Mouse (Mus musculus) hindbrain, postnatal 0 days (tissue): ENCODE data around the gene Maml3. TPM values are rescaled to one million over a fixed set of nuclear protein-coding genes. Genes with fewer than 3 reads are reported as not detected.

Experiments used
- ATAC-seq: fragments of 200-750 bp; cut with Nextera tagmentation; 2 replicates; pipeline ENCODE4 v1.8.0; 2017; ENCODE audit warnings: mild to moderate bottlenecking, moderate TSS enrichment, moderate library complexity
- DNase-seq: peaks from one replicate; pipeline ENCODE4 v3.0.0-alpha.2; 2015; ENCODE audit warnings: low spot score
- H3K27ac ChIP-seq: fragments of 300-500 bp; sonication (generic); 2 replicates; pipeline ENCODE4 v1.5.1; 2014; ENCODE audit warnings: mild to moderate bottlenecking
- H3K27me3 ChIP-seq: fragments of 300-500 bp; sonication (generic); 2 replicates; pipeline ENCODE4 v1.6.1; 2014; ENCODE audit warnings: low read length, mixed read lengths; ENCODE audit not compliant: insufficient read depth
- H3K36me3 ChIP-seq: fragments of 300-500 bp; sonication (generic); 2 replicates; pipeline ENCODE4 v1.6.1; 2014; ENCODE audit warnings: low read length, mixed read lengths; ENCODE audit not compliant: insufficient read depth
- H3K4me1 ChIP-seq: fragments of 300-500 bp; sonication (generic); 2 replicates; pipeline ENCODE4 v1.6.1; 2014; ENCODE audit warnings: antibody characterized with exemption, low read length, mixed read lengths; ENCODE audit not compliant: insufficient read depth
- H3K4me2 ChIP-seq: fragments of 300-500 bp; sonication (generic); 2 replicates; pipeline ENCODE4 v1.6.1; 2014; ENCODE audit warnings: low read depth, mild to moderate bottlenecking, low read length, moderate library complexity, mixed read lengths
- H3K4me3 ChIP-seq: fragments of 300-500 bp; sonication (generic); 2 replicates; pipeline ENCODE4 v1.5.1; 2014; ENCODE audit warnings: low read length
- H3K9ac ChIP-seq: fragments of 300-500 bp; sonication (generic); replicated peaks from 2 replicates; pipeline ENCODE4 v1.6.1; 2014; ENCODE audit warnings: mild to moderate bottlenecking, low read length, moderate library complexity, mixed read lengths
- H3K9me3 ChIP-seq: fragments of 300-500 bp; sonication (generic); 2 replicates; pipeline ENCODE4 v1.6.1; 2016; ENCODE audit warnings: low read length, mixed read lengths
- CTCF ChIP-seq: IDR thresholded peaks from 2 replicates; pipeline ENCODE4 v1.5.1; 2016; ENCODE audit warnings: antibody characterized with exemption, control low read depth, low read depth
- WGBS: fragments of 180-500 bp; shearing (Covaris S2); extraction: QIAGEN DNeasy Blood & Tissue Kit; methylation state at CpG from one replicate; pipeline ENCODE4 v1.1.7; 2014; 5-methylcytosine and 5-hydroxymethylcytosine counted together
- polyA plus RNA-seq: library from polyadenylated mRNA; unstranded; fragments of >200 nt; fragmentation: Nextera tagmentation; extraction: Ambion mirVana; gene quantifications from 2 replicates; pipeline ENCODE4 v1.2.1, GENCODE M21; 2015
- total RNA-seq: library from RNA; depleted of rRNA; stranded (reverse); fragments of >200 nt; gene quantifications from 2 replicates; pipeline ENCODE4 v1.2.3, GENCODE M21; 2014

Maml3 gene
- total and polyA plus RNA-seq, 2 experiments from 2014 or later: 4.8 to 18.8 TPM

DNA sequence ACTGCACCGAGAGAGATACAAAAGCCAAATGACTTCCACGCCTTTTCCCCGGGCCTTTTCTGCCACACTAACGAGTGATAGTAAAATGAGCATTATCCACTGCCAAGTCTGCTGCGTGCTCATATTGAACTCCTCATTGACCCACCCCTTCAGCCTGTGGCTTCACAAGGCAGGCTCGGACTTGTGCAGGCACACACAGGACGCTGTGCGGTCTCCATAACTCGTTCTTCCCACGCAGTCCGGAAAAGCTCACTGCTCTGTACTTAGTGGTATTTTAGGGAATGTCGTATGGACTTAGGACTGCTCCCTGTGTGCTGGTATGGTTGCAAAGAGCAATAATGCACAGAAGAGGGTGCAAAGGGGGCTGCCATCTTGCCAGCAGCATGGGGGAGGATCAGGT lies 262.7 kb downstream of the Maml3 start:
- DNase-seq (no peak), ATAC-seq (peak; percentile 27; the same call in 1 of the 2 replicates)
- peaks cover 8% of the 10 kb centered on the region; the same call in 1 of the 2 replicates for H3K4me1 ChIP-seq
- TF ChIP-seq CTCF: no peak
- H3K9me3 ChIP-seq: no peaks in the 10 kb centered on the region
- no peak overlapping the region for H3K9ac ChIP-seq
- no peak overlapping the region for H3K4me3 ChIP-seq
- no peak overlapping the region for H3K4me2 ChIP-seq
- no peaks in the 10 kb centered on the region for H3K36me3 ChIP-seq
- H3K27ac ChIP-seq: no peak overlapping the region; the same call in 1 of the 2 replicates
- H3K27me3 ChIP-seq: no peaks in the 10 kb centered on the region
- WGBS: 63% methylated on average over 12 of the region's 12 CpGs

DNA sequence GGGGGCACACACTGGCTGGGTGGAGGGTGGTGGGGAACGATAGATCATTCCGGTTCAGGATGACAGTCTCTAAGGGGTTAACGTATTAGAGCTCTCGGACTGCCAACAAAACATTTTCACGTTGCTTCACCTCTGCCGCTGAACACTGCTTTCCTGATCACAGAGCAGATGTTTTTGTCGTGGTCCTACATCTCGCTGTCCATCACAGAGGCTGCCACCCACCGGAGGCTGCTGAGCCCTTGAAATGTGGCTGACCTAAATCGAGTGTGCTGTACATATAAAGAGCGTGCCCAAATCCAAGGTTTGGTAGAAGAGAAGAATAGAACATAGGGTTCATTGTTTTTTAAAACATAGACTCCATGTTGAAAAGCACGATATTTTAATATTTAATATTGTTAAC lies 263.3 kb downstream of the Maml3 start:
- no peaks in the 10 kb centered on the region for H3K27me3 ChIP-seq
- no peak overlapping the region for H3K4me2 ChIP-seq
- H3K36me3 ChIP-seq: no peaks in the 10 kb centered on the region
- no peaks in the 10 kb centered on the region for H3K9me3 ChIP-seq
- DNase-seq (peak; percentile 39), ATAC-seq (0 out of 2 replicates have a peak, but pooled peaks have one; percentile 15)
- H3K9ac ChIP-seq: no peak overlapping the region
- H3K4me1 ChIP-seq: peaks cover 8% of the 10 kb centered on the region; the same call in 1 of the 2 replicates
- no peak overlapping the region for H3K4me3 ChIP-seq
- H3K27ac ChIP-seq: no peak overlapping the region
- TF ChIP-seq CTCF: no peak
- 39% methylated on average over 12 of the region's 12 CpGs for WGBS

DNA sequence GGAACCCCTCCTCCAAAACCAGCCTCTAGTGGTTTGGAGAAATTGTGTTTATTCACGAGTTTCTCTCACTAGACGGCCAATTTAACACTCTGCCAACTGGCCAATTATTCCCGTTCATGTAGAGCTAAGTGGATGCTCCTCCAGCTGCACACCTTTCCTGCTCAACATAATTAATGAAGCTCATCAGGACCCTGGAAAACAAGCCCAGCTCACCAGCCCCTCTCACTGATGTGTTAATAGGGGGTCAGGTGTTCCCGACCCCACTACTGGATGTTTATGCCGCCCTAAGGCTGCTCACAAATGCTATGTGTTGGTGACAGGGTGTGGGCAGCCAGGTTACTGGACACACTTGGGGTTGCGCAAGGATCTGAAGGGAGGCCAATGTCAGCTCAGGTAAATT lies 263.7 kb downstream of the Maml3 start:
- TF ChIP-seq CTCF: no peak
- H3K36me3 ChIP-seq: no peaks in the 10 kb centered on the region
- no peaks in the 10 kb centered on the region for H3K9me3 ChIP-seq
- no peak overlapping the region for H3K9ac ChIP-seq
- ATAC-seq (0 out of 2 replicates have a peak, but pooled peaks have one; percentile 27), DNase-seq (no peak)
- no peak overlapping the region for H3K4me2 ChIP-seq
- H3K4me3 ChIP-seq: no peak overlapping the region
- H3K27me3 ChIP-seq: no peaks in the 10 kb centered on the region
- H3K27ac ChIP-seq: no peak overlapping the region
- H3K4me1 ChIP-seq: peaks cover 8% of the 10 kb centered on the region; the same call in 1 of the 2 replicates
- WGBS: 57% methylated on average over 6 of the region's 6 CpGs

DNA sequence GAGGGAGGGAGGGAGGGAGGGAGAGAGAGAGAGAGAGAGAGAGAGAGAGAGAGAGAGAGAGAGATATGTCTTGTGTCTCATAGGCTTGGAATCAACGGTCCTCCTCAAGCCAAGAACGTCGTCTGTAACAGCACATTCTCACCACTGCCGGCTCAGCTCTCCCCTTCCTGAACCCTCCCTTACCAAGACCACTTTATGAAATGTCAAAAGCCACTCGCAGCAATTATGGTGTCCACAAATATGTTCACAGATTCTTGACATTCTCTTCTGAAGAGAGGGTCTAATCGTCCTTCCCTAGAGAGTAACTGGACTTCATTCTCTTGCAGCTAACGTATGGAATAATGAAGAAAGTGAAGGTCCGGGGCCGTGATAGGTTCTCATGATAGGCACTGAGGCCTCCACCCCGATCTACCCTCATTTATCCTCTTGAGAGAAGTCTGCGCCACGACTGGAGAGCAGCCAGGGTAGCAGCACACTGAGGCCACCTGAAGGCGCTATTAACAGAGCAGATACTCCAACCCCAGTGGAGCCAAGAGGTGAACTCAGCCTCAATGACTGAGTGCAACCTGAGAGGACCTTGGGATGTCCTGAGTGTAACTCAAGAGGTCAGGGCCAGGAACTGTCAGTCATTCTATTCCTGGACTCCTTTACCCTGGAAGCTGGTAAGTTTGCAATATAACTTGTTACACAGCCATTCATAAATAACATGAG lies 264.6 kb downstream of the Maml3 start:
- H3K4me1 ChIP-seq: peaks cover 8% of the 10 kb centered on the region; the same call in 1 of the 2 replicates
- 90% methylated on average over 13 of the region's 13 CpGs for WGBS
- no peak overlapping the region for H3K9ac ChIP-seq
- H3K27me3 ChIP-seq: no peaks in the 10 kb centered on the region
- no peak overlapping the region for H3K27ac ChIP-seq
- no peak overlapping the region for H3K4me2 ChIP-seq
- no peaks in the 10 kb centered on the region for H3K36me3 ChIP-seq
- TF ChIP-seq CTCF: no peak
- DNase-seq (no peak), ATAC-seq (no peak)
- H3K9me3 ChIP-seq: no peaks in the 10 kb centered on the region
- H3K4me3 ChIP-seq: no peak overlapping the region

DNA sequence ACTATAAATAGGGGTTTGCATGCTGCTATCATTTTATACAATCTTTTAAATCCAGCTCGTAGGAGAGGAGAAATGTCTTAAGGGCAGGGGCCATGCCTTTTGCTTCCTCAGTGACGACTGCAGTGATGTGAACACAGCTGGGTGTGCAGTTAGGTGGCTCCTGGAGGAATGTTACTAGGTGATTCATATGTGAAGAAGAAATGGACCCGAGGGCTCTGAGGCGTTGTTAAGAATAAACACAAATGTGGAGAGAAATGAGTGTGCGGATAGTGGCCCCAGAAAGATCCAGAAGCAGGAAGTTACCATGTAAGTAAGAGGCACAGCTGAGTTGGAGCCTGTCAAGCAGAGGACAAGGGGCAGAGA lies 265.5 kb downstream of the Maml3 start:
- no peak overlapping the region for H3K4me2 ChIP-seq
- no peak overlapping the region for H3K27ac ChIP-seq
- H3K4me3 ChIP-seq: no peak overlapping the region
- ATAC-seq (no peak), DNase-seq (no peak)
- H3K4me1 ChIP-seq: peaks cover 8% of the 10 kb centered on the region; the same call in 1 of the 2 replicates
- no peaks in the 10 kb centered on the region for H3K27me3 ChIP-seq
- no peak for TF ChIP-seq CTCF
- H3K9ac ChIP-seq: no peak overlapping the region
- 82% methylated on average over 5 of the region's 5 CpGs for WGBS
- no peaks in the 10 kb centered on the region for H3K9me3 ChIP-seq
- H3K36me3 ChIP-seq: no peaks in the 10 kb centered on the region

DNA sequence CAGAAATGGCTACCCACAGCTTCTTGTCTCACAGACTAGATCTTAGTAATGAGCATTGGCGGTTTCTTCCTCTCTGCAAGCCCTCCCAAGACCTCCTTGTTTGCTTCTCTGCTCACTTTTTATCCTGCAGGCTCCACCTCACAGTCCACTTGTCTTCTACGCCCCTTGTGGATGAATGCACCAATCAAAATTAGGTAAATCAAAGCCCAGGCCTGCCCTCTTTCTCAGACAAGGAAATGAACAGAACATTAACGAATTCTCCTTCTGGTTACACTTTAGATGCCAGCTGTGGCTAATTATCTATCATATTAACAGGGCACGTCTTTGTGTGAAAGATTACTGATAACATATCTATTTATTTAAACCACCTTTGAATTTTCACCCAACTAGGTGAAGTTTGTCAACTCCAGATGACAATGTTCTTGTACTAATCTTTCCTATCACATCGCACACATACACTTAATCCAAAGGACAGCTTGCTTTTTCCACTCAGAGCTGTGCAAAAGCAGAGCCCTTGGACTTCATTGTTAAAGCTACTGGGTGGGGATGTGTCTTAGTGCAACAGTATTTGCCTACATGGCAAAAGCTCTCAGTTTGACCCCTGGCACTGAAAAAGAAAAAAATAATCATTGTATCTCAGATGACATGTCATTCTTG lies 266.1 kb downstream of the Maml3 start:
- DNase-seq (no peak), ATAC-seq (no peak)
- Histone ChIP-seq H3K27me3 (no peaks in the 10 kb centered on the region), H3K4me1 (peaks cover 8% of the 10 kb centered on the region; the same call in 1 of the 2 replicates), H3K9ac (no peak overlapping the region), H3K36me3 (no peaks in the 10 kb centered on the region), H3K9me3 (no peaks in the 10 kb centered on the region), H3K4me2 (no peak overlapping the region), H3K27ac (no peak overlapping the region), H3K4me3 (no peak overlapping the region)
- 82% methylated on average over 5 of the region's 5 CpGs for WGBS
- TF ChIP-seq CTCF: no peak

DNA sequence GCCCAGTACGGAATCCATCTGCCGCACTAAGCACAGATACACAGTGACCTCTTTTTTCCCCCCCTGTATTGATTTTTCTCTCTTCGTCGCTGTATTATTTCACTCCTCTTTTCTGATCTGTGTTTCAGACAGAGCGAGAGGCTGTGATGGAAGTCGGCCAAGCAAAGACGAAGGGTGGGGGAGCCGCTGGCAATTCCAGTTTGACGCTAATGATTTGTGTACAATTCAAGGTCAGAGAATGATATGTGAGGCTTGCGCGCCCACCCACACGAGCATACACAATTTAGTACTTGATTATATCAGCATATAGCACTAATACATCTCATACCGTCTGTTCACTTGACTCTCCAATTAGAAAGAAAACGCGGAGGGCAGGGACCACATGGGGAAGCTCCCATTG lies 271.9 kb downstream of the Maml3 start:
- H3K4me3 ChIP-seq: no peak overlapping the region
- no peaks in the 10 kb centered on the region for H3K27me3 ChIP-seq
- no peak overlapping the region for H3K4me2 ChIP-seq
- no peak for TF ChIP-seq CTCF
- DNase-seq: peak; percentile 46
- H3K9ac ChIP-seq: no peak overlapping the region
- H3K27ac ChIP-seq: no peak overlapping the region
- WGBS: 37% methylated on average over 15 of the region's 15 CpGs
- no peaks in the 10 kb centered on the region for H3K4me1 ChIP-seq
- ATAC-seq: no peak
- no peaks in the 10 kb centered on the region for H3K9me3 ChIP-seq
- no peaks in the 10 kb centered on the region for H3K36me3 ChIP-seq
